Mouse (Mus musculus): Measurements from ENCODE around the gene Iqschfp. TPM values are rescaled to one million over a fixed set of nuclear protein-coding genes. Genes with fewer than 3 reads are reported as not detected.

Iqschfp gene
- 0.39 TPM in 1 of 2 replicates, not detected in the other for polyA plus RNA-seq (2014; fragmentation: Nextera tagmentation; extraction: Ambion mirVana)

- WGBS, result 71% methylated on average over 15 of the region's 15 CpGs
- H3K27ac ChIP-seq (ENCODE audit: low read depth, low read length), result no peak within 1 kb of the TSS
- no peaks in the 10 kb centered on the region for H3K4me1 ChIP-seq (replicated peaks; ENCODE audit: control insufficient read depth, insufficient read depth, low read length)
- H3K9me3 ChIP-seq (ENCODE audit: control insufficient read depth, low read length), result no peaks in the 10 kb centered on the region
- no peak within 1 kb of the TSS for H3K9ac ChIP-seq (ENCODE audit: low read depth, low read length)
- ATAC-seq (ENCODE audit: low FRiP score) (no peak), DNase-seq (ENCODE audit: low spot score) (no peak)
- no peak within 1 kb of the TSS for H3K4me2 ChIP-seq (replicated peaks; ENCODE audit: low read depth, low read length)
- H3K27me3 ChIP-seq (ENCODE audit: control insufficient read depth, insufficient read depth, low read length), result no peaks in the 10 kb centered on the region
- no peak within 1 kb of the TSS for H3K4me3 ChIP-seq (ENCODE audit: low read depth, low read length)
- no peaks in the 10 kb centered on the region for H3K36me3 ChIP-seq (ENCODE audit: control insufficient read depth, insufficient read depth, low read length)
Measured at GRCm38 (mm10) chr3:67892026-67892705, at the start of gene Iqschfp, which contains the start of gene Iqcj. Gene Iqschfp (plus strand): TSS chr3:67892232. Gene Iqcj (plus strand): TSS chr3:67892220.

- Histone ChIP-seq H3K27ac (ENCODE audit: low read depth, low read length) (no peak overlapping the region), H3K4me2 (replicated peaks; ENCODE audit: low read depth, low read length) (no peak overlapping the region), H3K27me3 (ENCODE audit: control insufficient read depth, insufficient read depth, low read length) (no peaks in the 10 kb centered on the region), H3K9me3 (ENCODE audit: control insufficient read depth, low read length) (no peaks in the 10 kb centered on the region), H3K4me3 (ENCODE audit: low read depth, low read length) (no peak overlapping the region), H3K4me1 (replicated peaks; ENCODE audit: control insufficient read depth, insufficient read depth, low read length) (no peaks in the 10 kb centered on the region), H3K36me3 (ENCODE audit: control insufficient read depth, insufficient read depth, low read length) (no peaks in the 10 kb centered on the region), H3K9ac (ENCODE audit: low read depth, low read length) (no peak overlapping the region)
- ATAC-seq (ENCODE audit: low FRiP score), result no peak
- no peak for DNase-seq (ENCODE audit: low spot score)
- 86% methylated on average over 5 of the region's 5 CpGs for WGBS
Measured at GRCm38 (mm10) chr3:67852397-67852796, 39.6 kb upstream of the Iqschfp start.

GRCm38 (mm10) chr3:67861524-67861923, 30.5 kb upstream of the Iqschfp start:
- Histone ChIP-seq H3K36me3 (ENCODE audit: control insufficient read depth, insufficient read depth, low read length) (no peaks in the 10 kb centered on the region), H3K4me2 (replicated peaks; ENCODE audit: low read depth, low read length) (no peak overlapping the region), H3K27me3 (ENCODE audit: control insufficient read depth, insufficient read depth, low read length) (no peaks in the 10 kb centered on the region), H3K27ac (ENCODE audit: low read depth, low read length) (no peak overlapping the region), H3K4me1 (replicated peaks; ENCODE audit: control insufficient read depth, insufficient read depth, low read length) (no peaks in the 10 kb centered on the region), H3K9ac (ENCODE audit: low read depth, low read length) (no peak overlapping the region), H3K4me3 (ENCODE audit: low read depth, low read length) (no peak overlapping the region), H3K9me3 (ENCODE audit: control insufficient read depth, low read length) (no peaks in the 10 kb centered on the region)
- DNase-seq (ENCODE audit: low spot score) (no peak), ATAC-seq (ENCODE audit: low FRiP score) (no peak)
- 80% methylated on average over 3 of the region's 3 CpGs for WGBS

- WGBS, result 62% methylated on average over 13 of the region's 13 CpGs
- no peaks in the 10 kb centered on the region for H3K9me3 ChIP-seq (ENCODE audit: control insufficient read depth, low read length)
- H3K9ac ChIP-seq (ENCODE audit: low read depth, low read length), result no peak overlapping the region
- H3K4me1 ChIP-seq (replicated peaks; ENCODE audit: control insufficient read depth, insufficient read depth, low read length), result no peaks in the 10 kb centered on the region
- H3K4me3 ChIP-seq (ENCODE audit: low read depth, low read length), result no peak overlapping the region
- no peaks in the 10 kb centered on the region for H3K36me3 ChIP-seq (ENCODE audit: control insufficient read depth, insufficient read depth, low read length)
- H3K27ac ChIP-seq (ENCODE audit: low read depth, low read length), result no peak overlapping the region
- H3K27me3 ChIP-seq (ENCODE audit: control insufficient read depth, insufficient read depth, low read length), result no peaks in the 10 kb centered on the region
- no peak overlapping the region for H3K4me2 ChIP-seq (replicated peaks; ENCODE audit: low read depth, low read length)
- peak; percentile 11 for DNase-seq (ENCODE audit: low spot score)
- ATAC-seq (ENCODE audit: low FRiP score), result no peak
Measured at GRCm38 (mm10) chr3:67867420-67868065, 24.5 kb upstream of the Iqschfp start.

GRCm38 (mm10) chr3:67869424-67869823, 22.6 kb upstream of the Iqschfp start:
- Histone ChIP-seq H3K4me1 (replicated peaks; ENCODE audit: control insufficient read depth, insufficient read depth, low read length) (no peaks in the 10 kb centered on the region), H3K27ac (ENCODE audit: low read depth, low read length) (no peak overlapping the region), H3K4me2 (replicated peaks; ENCODE audit: low read depth, low read length) (no peak overlapping the region), H3K9me3 (ENCODE audit: control insufficient read depth, low read length) (no peaks in the 10 kb centered on the region), H3K9ac (ENCODE audit: low read depth, low read length) (no peak overlapping the region), H3K36me3 (ENCODE audit: control insufficient read depth, insufficient read depth, low read length) (no peaks in the 10 kb centered on the region), H3K27me3 (ENCODE audit: control insufficient read depth, insufficient read depth, low read length) (no peaks in the 10 kb centered on the region), H3K4me3 (ENCODE audit: low read depth, low read length) (no peak overlapping the region)
- 80% methylated on average over 1 of the region's 1 CpGs for WGBS
- no peak for ATAC-seq (ENCODE audit: low FRiP score)
- no peak for DNase-seq (ENCODE audit: low spot score)

GRCm38 (mm10) chr3:67877253-67877652, 14.8 kb upstream of the Iqschfp start:
- Histone ChIP-seq H3K9me3 (ENCODE audit: control insufficient read depth, low read length) (no peaks in the 10 kb centered on the region), H3K4me3 (ENCODE audit: low read depth, low read length) (no peak overlapping the region), H3K4me1 (replicated peaks; ENCODE audit: control insufficient read depth, insufficient read depth, low read length) (no peaks in the 10 kb centered on the region), H3K27me3 (ENCODE audit: control insufficient read depth, insufficient read depth, low read length) (no peaks in the 10 kb centered on the region), H3K4me2 (replicated peaks; ENCODE audit: low read depth, low read length) (no peak overlapping the region), H3K27ac (ENCODE audit: low read depth, low read length) (no peak overlapping the region), H3K9ac (ENCODE audit: low read depth, low read length) (no peak overlapping the region), H3K36me3 (ENCODE audit: control insufficient read depth, insufficient read depth, low read length) (no peaks in the 10 kb centered on the region)
- ATAC-seq (ENCODE audit: low FRiP score) (no peak), DNase-seq (ENCODE audit: low spot score) (no peak)
- whole genome bisulfite sequencing, result 79% methylated on average over 4 of the region's 4 CpGs

GRCm38 (mm10) chr3:67884335-67884734, 7.7 kb upstream of the Iqschfp start:
- no peak overlapping the region for H3K4me2 ChIP-seq (replicated peaks; ENCODE audit: low read depth, low read length)
- H3K9me3 ChIP-seq (ENCODE audit: control insufficient read depth, low read length), result no peaks in the 10 kb centered on the region
- H3K36me3 ChIP-seq (ENCODE audit: control insufficient read depth, insufficient read depth, low read length), result no peaks in the 10 kb centered on the region
- no peak overlapping the region for H3K4me3 ChIP-seq (ENCODE audit: low read depth, low read length)
- ATAC-seq (ENCODE audit: low FRiP score) (peak; percentile 69; the same call in 1 of the 2 replicates), DNase-seq (ENCODE audit: low spot score) (no peak)
- H3K27ac ChIP-seq (ENCODE audit: low read depth, low read length), result no peak overlapping the region
- 64% methylated on average over 3 of the region's 3 CpGs for WGBS
- no peak overlapping the region for H3K9ac ChIP-seq (ENCODE audit: low read depth, low read length)
- no peaks in the 10 kb centered on the region for H3K4me1 ChIP-seq (replicated peaks; ENCODE audit: control insufficient read depth, insufficient read depth, low read length)
- H3K27me3 ChIP-seq (ENCODE audit: control insufficient read depth, insufficient read depth, low read length), result no peaks in the 10 kb centered on the region

GRCm38 (mm10) chr3:67886176-67886575, 5.9 kb upstream of the Iqschfp start:
- Histone ChIP-seq H3K9me3 (ENCODE audit: control insufficient read depth, low read length) (no peaks in the 10 kb centered on the region), H3K4me3 (ENCODE audit: low read depth, low read length) (no peak overlapping the region), H3K27ac (ENCODE audit: low read depth, low read length) (0 out of 2 replicates have a peak overlapping the region, but pooled peaks have one; percentile 8), H3K9ac (ENCODE audit: low read depth, low read length) (no peak overlapping the region), H3K4me2 (replicated peaks; ENCODE audit: low read depth, low read length) (no peak overlapping the region), H3K27me3 (ENCODE audit: control insufficient read depth, insufficient read depth, low read length) (no peaks in the 10 kb centered on the region), H3K4me1 (replicated peaks; ENCODE audit: control insufficient read depth, insufficient read depth, low read length) (no peaks in the 10 kb centered on the region), H3K36me3 (ENCODE audit: control insufficient read depth, insufficient read depth, low read length) (no peaks in the 10 kb centered on the region)
- no peak for ATAC-seq (ENCODE audit: low FRiP score)
- no peak for DNase-seq (ENCODE audit: low spot score)
- 87% methylated on average over 1 of the region's 1 CpGs for WGBS

GRCm38 (mm10) chr3:67887251-67887650, 4.8 kb upstream of the Iqschfp start:
- no peak overlapping the region for H3K4me2 ChIP-seq (replicated peaks; ENCODE audit: low read depth, low read length)
- H3K36me3 ChIP-seq (ENCODE audit: control insufficient read depth, insufficient read depth, low read length), result no peaks in the 10 kb centered on the region
- no peak overlapping the region for H3K27ac ChIP-seq (ENCODE audit: low read depth, low read length)
- H3K4me1 ChIP-seq (replicated peaks; ENCODE audit: control insufficient read depth, insufficient read depth, low read length), result no peaks in the 10 kb centered on the region
- no peak overlapping the region for H3K4me3 ChIP-seq (ENCODE audit: low read depth, low read length)
- no peak overlapping the region for H3K9ac ChIP-seq (ENCODE audit: low read depth, low read length)
- no peaks in the 10 kb centered on the region for H3K27me3 ChIP-seq (ENCODE audit: control insufficient read depth, insufficient read depth, low read length)
- ATAC-seq (ENCODE audit: low FRiP score) (no peak), DNase-seq (ENCODE audit: low spot score) (no peak)
- no peaks in the 10 kb centered on the region for H3K9me3 ChIP-seq (ENCODE audit: control insufficient read depth, low read length)
